Mouse (Mus musculus): ENCODE results near the gene Usp54.

DNA sequence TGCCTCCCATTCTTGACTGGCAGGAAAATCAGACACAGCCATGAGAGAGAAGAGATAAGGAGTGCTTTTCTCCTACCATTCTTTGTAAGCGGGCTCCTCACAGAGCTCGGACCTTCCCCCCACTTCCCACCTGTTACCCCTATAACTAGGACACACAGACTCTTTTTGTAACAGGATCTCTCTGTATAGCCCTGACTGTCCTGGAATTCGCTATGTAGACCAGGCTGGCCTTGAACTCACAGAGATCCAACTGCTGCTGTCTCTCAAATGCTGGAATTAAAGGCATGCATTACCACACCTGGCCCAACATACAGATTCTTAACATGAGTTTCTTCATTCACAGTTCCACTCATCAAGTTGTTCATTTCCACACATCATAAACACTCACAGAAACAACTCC is 21.9 kb upstream of the Usp54 start:
- TF ChIP-seq ZNF384 (IDR thresholded peaks at IDR 0.05; ENCODE audit: low read depth, low read length) (no peak), ZC3H11A (IDR thresholded peaks at IDR 0.05; ENCODE audit: borderline replicate concordance, low read depth, low read length) (no peak), CHD2 (IDR thresholded peaks at IDR 0.05; ENCODE audit: low read depth, low read length) (no peak), MAFK (IDR thresholded peaks at IDR 0.05; ENCODE audit: insufficient read depth, low read depth, low read length) (no peak)
